Mouse (Mus musculus): ENCODE results near the gene Ntsr1. TPM values are rescaled to one million over a fixed set of nuclear protein-coding genes. Genes with fewer than 3 reads are reported as not detected.
A peak's percentile ranks its signal among the peaks of the same experiment; 100 is the strongest.

Gene Ntsr1
- polyA plus RNA-seq, 1 experiment from 2014 or later = 6.2 TPM

DNA sequence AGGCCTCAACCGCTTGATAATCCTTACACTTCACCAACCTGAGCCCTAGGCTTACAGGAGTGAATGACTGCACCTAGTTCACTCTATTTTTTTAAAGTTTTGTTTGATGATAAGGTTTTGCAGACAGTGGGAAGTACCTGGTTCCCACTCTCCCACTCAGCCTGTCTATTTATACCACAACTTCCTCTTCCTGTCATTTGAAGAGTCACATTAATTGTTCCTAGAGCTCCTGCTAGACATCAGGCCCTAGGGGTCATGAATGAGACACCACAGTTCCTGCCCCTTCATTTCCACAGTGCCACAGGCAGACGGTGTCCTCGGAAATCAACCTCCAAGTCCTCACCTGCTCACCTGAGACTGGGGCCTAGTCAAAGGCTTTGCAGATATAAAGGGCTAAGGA is 56.7 kb downstream of the Ntsr1 start:
- Histone ChIP-seq H3K4me1 (replicated peaks; ENCODE audit: control insufficient read depth, insufficient read depth, low read length) (peaks cover 4% of the 10 kb centered on the region; the same call in 1 of the 2 replicates), H3K36me3 (ENCODE audit: control insufficient read depth, insufficient read depth, low read length) (no peaks in the 10 kb centered on the region), H3K9ac (ENCODE audit: low read length) (no peak overlapping the region), H3K27ac (ENCODE audit: low read depth) (no peak overlapping the region), H3K4me3 (ENCODE audit: low read depth, low read length) (no peak overlapping the region), H3K9me3 (ENCODE audit: control insufficient read depth, low read length) (no peaks in the 10 kb centered on the region), H3K27me3 (replicated peaks; ENCODE audit: control insufficient read depth, insufficient read depth, low read length) (no peaks in the 10 kb centered on the region), H3K4me2 (ENCODE audit: low read length) (no peak overlapping the region)
- no peak for DNase-seq (ENCODE audit: low spot score)
- WGBS = 47% methylated on average over 3 of the region's 3 CpGs
- ATAC-seq (replicated peaks; ENCODE audit: low FRiP score, low TSS enrichment, low read depth) = no peak

- H3K27me3 ChIP-seq (replicated peaks; ENCODE audit: control insufficient read depth, insufficient read depth, low read length) = 0 out of 2 replicates have a peak, but pooled peaks cover 2% of the 10 kb centered on the region
- H3K4me2 ChIP-seq (ENCODE audit: low read length) = no peak overlapping the region
- H3K27ac ChIP-seq (ENCODE audit: low read depth) = no peak overlapping the region
- H3K9me3 ChIP-seq (ENCODE audit: control insufficient read depth, low read length) = no peaks in the 10 kb centered on the region
- no peaks in the 10 kb centered on the region for H3K36me3 ChIP-seq (ENCODE audit: control insufficient read depth, insufficient read depth, low read length)
- H3K4me1 ChIP-seq (replicated peaks; ENCODE audit: control insufficient read depth, insufficient read depth, low read length) = peaks cover 4% of the 10 kb centered on the region; the same call in 1 of the 2 replicates
- H3K9ac ChIP-seq (ENCODE audit: low read length) = no peak overlapping the region
- H3K4me3 ChIP-seq (ENCODE audit: low read depth, low read length) = no peak overlapping the region
- WGBS = 60% methylated on average over 5 of the region's 5 CpGs
- no peak for DNase-seq (ENCODE audit: low spot score)
- no peak for ATAC-seq (replicated peaks; ENCODE audit: low FRiP score, low TSS enrichment, low read depth)
Measured at GRCm38 (mm10) chr2:180560245-180560644, 60.5 kb downstream of the Ntsr1 start.

- no peaks in the 10 kb centered on the region for H3K36me3 ChIP-seq (ENCODE audit: control insufficient read depth, insufficient read depth, low read length)
- no peaks in the 10 kb centered on the region for H3K9me3 ChIP-seq (ENCODE audit: control insufficient read depth, low read length)
- 0 out of 2 replicates have a peak, but pooled peaks cover 2% of the 10 kb centered on the region for H3K27me3 ChIP-seq (replicated peaks; ENCODE audit: control insufficient read depth, insufficient read depth, low read length)
- DNase-seq (ENCODE audit: low spot score) (no peak), ATAC-seq (replicated peaks; ENCODE audit: low FRiP score, low TSS enrichment, low read depth) (no peak)
- no peak overlapping the region for H3K4me2 ChIP-seq (ENCODE audit: low read length)
- H3K27ac ChIP-seq (ENCODE audit: low read depth) = no peak overlapping the region
- H3K4me3 ChIP-seq (ENCODE audit: low read depth, low read length) = no peak overlapping the region
- H3K9ac ChIP-seq (ENCODE audit: low read length) = no peak overlapping the region
- H3K4me1 ChIP-seq (replicated peaks; ENCODE audit: control insufficient read depth, insufficient read depth, low read length) = peaks cover 4% of the 10 kb centered on the region; the same call in 1 of the 2 replicates
- 42% methylated on average over 5 of the region's 5 CpGs for WGBS
Measured at GRCm38 (mm10) chr2:180562146-180562545, 62.4 kb downstream of the Ntsr1 start.

DNA sequence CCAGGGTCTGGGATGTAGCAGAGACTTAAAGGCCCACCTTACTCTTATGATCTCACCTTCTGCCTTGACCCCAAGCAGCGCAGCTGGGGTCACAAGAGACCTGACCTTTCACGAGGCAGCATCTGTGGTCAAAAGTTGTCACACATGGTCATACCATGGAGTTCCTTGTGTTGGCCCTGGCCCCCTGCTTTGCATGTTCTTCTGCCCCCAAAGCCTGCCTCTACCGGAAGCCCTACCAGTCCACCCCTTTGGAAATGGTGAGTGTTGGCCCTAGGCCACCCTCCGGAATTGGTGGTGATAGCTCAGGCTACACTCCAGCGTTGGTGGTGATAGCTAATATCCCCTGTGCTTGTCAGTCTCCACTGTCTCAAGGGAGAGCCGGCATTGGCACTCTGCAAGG is 63.5 kb downstream of the Ntsr1 start:
- no peaks in the 10 kb centered on the region for H3K36me3 ChIP-seq (ENCODE audit: control insufficient read depth, insufficient read depth, low read length)
- H3K27ac ChIP-seq (ENCODE audit: low read depth) = no peak overlapping the region
- H3K4me1 ChIP-seq (replicated peaks; ENCODE audit: control insufficient read depth, insufficient read depth, low read length) = peaks cover 4% of the 10 kb centered on the region; the same call in 1 of the 2 replicates
- no peak overlapping the region for H3K9ac ChIP-seq (ENCODE audit: low read length)
- 0 out of 2 replicates have a peak, but pooled peaks cover 2% of the 10 kb centered on the region for H3K27me3 ChIP-seq (replicated peaks; ENCODE audit: control insufficient read depth, insufficient read depth, low read length)
- ATAC-seq (replicated peaks; ENCODE audit: low FRiP score, low TSS enrichment, low read depth) (no peak), DNase-seq (ENCODE audit: low spot score) (no peak)
- no peak overlapping the region for H3K4me2 ChIP-seq (ENCODE audit: low read length)
- WGBS = 71% methylated on average over 6 of the region's 6 CpGs
- no peak overlapping the region for H3K4me3 ChIP-seq (ENCODE audit: low read depth, low read length)
- no peaks in the 10 kb centered on the region for H3K9me3 ChIP-seq (ENCODE audit: control insufficient read depth, low read length)

GRCm38 (mm10) chr2:180563841-180564240 is 64.1 kb downstream of the Ntsr1 start:
- Histone ChIP-seq H3K27me3 (replicated peaks; ENCODE audit: control insufficient read depth, insufficient read depth, low read length) (0 out of 2 replicates have a peak, but pooled peaks cover 2% of the 10 kb centered on the region), H3K36me3 (ENCODE audit: control insufficient read depth, insufficient read depth, low read length) (no peaks in the 10 kb centered on the region), H3K4me2 (ENCODE audit: low read length) (no peak overlapping the region), H3K9me3 (ENCODE audit: control insufficient read depth, low read length) (no peaks in the 10 kb centered on the region), H3K4me3 (ENCODE audit: low read depth, low read length) (no peak overlapping the region), H3K4me1 (replicated peaks; ENCODE audit: control insufficient read depth, insufficient read depth, low read length) (peaks cover 7% of the 10 kb centered on the region), H3K27ac (ENCODE audit: low read depth) (no peak overlapping the region), H3K9ac (ENCODE audit: low read length) (no peak overlapping the region)
- WGBS = 35% methylated on average over 5 of the region's 5 CpGs
- no peak for ATAC-seq (replicated peaks; ENCODE audit: low FRiP score, low TSS enrichment, low read depth)
- no peak for DNase-seq (ENCODE audit: low spot score)

- no peak for ATAC-seq (replicated peaks; ENCODE audit: low FRiP score, low TSS enrichment, low read depth)
- 39% methylated on average over 13 of the region's 13 CpGs for WGBS
- no peak overlapping the region for H3K4me2 ChIP-seq (ENCODE audit: low read length)
Measured at GRCm38 (mm10) chr2:180566240-180566913, 66.6 kb downstream of the Ntsr1 start.

GRCm38 (mm10) chr2:180569028-180569643 is 69.4 kb downstream of the Ntsr1 start:
- H3K4me2 ChIP-seq (ENCODE audit: low read length) = no peak overlapping the region
- H3K9me3 ChIP-seq (ENCODE audit: control insufficient read depth, low read length) = no peaks in the 10 kb centered on the region
- peak overlapping the region; percentile 47; the same call in 1 of the 2 replicates for H3K27ac ChIP-seq (ENCODE audit: low read depth)
- H3K4me1 ChIP-seq (replicated peaks; ENCODE audit: control insufficient read depth, insufficient read depth, low read length) = peaks cover 13% of the 10 kb centered on the region
- ATAC-seq (replicated peaks; ENCODE audit: low FRiP score, low TSS enrichment, low read depth) (no peak), DNase-seq (ENCODE audit: low spot score) (no peak)
- no peak overlapping the region for H3K9ac ChIP-seq (ENCODE audit: low read length)
- 0 out of 2 replicates have a peak, but pooled peaks cover under 1% of the 10 kb centered on the region for H3K27me3 ChIP-seq (replicated peaks; ENCODE audit: control insufficient read depth, insufficient read depth, low read length)
- H3K36me3 ChIP-seq (ENCODE audit: control insufficient read depth, insufficient read depth, low read length) = no peaks in the 10 kb centered on the region
- 17% methylated on average over 3 of the region's 3 CpGs for WGBS
- no peak overlapping the region for H3K4me3 ChIP-seq (ENCODE audit: low read depth, low read length)

More at GRCm38 (mm10) chr2:180566240-180566913, 66.6 kb downstream of the Ntsr1 start:
- H3K27me3 ChIP-seq (replicated peaks; ENCODE audit: control insufficient read depth, insufficient read depth, low read length) = 0 out of 2 replicates have a peak, but pooled peaks cover 2% of the 10 kb centered on the region
- no peak overlapping the region for H3K4me3 ChIP-seq (ENCODE audit: low read depth, low read length)
- peak; percentile 77 for DNase-seq (ENCODE audit: low spot score)
- H3K9ac ChIP-seq (ENCODE audit: low read length) = no peak overlapping the region
- H3K4me1 ChIP-seq (replicated peaks; ENCODE audit: control insufficient read depth, insufficient read depth, low read length) = peaks cover 17% of the 10 kb centered on the region
- no peak overlapping the region for H3K27ac ChIP-seq (ENCODE audit: low read depth)
- H3K9me3 ChIP-seq (ENCODE audit: control insufficient read depth, low read length) = no peaks in the 10 kb centered on the region
- H3K36me3 ChIP-seq (ENCODE audit: control insufficient read depth, insufficient read depth, low read length) = no peaks in the 10 kb centered on the region

GRCm38 (mm10) chr2:180576482-180576881 is 76.7 kb downstream of the Ntsr1 start:
- H3K4me2 ChIP-seq (ENCODE audit: low read length) = no peak overlapping the region
- no peak for ATAC-seq (replicated peaks; ENCODE audit: low FRiP score, low TSS enrichment, low read depth)
- no peak overlapping the region for H3K9ac ChIP-seq (ENCODE audit: low read length)
- no peak overlapping the region for H3K27ac ChIP-seq (ENCODE audit: low read depth)
- H3K4me3 ChIP-seq (ENCODE audit: low read depth, low read length) = no peak overlapping the region
- H3K4me1 ChIP-seq (replicated peaks; ENCODE audit: control insufficient read depth, insufficient read depth, low read length) = no peaks in the 10 kb centered on the region
- WGBS = 66% methylated on average over 4 of the region's 4 CpGs
- H3K9me3 ChIP-seq (ENCODE audit: control insufficient read depth, low read length) = no peaks in the 10 kb centered on the region
- H3K36me3 ChIP-seq (ENCODE audit: control insufficient read depth, insufficient read depth, low read length) = no peaks in the 10 kb centered on the region
- DNase-seq (ENCODE audit: low spot score) = no peak
- peaks cover 3% of the 10 kb centered on the region; the same call in 1 of the 2 replicates for H3K27me3 ChIP-seq (replicated peaks; ENCODE audit: control insufficient read depth, insufficient read depth, low read length)

Data from intestine, embryonic 14.5 days (tissue).